Mouse (Mus musculus): ENCODE data around the gene Hs3st6.

- TF ChIP-seq GATA1 (IDR thresholded peaks at IDR 0.05; ENCODE audit: borderline replicate concordance, low read length) (no peak), FLI1 (IDR thresholded peaks at IDR 0.05; ENCODE audit: low read length) (no peak)
Measured at GRCm38 (mm10) chr17:24744381-24744780, 8.4 kb upstream of the Hs3st6 start.
